Mouse (Mus musculus) ovary, postnatal 14 days (tissue): ENCODE data around the gene Dner.
A peak's percentile ranks its signal among the peaks of the same experiment; 100 is the strongest.

Experiments used
- DNase-seq: peaks from one replicate; pipeline ENCODE4 v3.0.0; 2022; ENCODE audit warnings: low spot score

The Dner gene

GRCm38 (mm10) chr1:84524413-84524812, 171.6 kb downstream of the Dner start:
- no peak for DNase-seq

- DNase-seq: no peak
Measured at GRCm38 (mm10) chr1:84522963-84523280, 173.1 kb downstream of the Dner start.

- DNase-seq: no peak
Measured at GRCm38 (mm10) chr1:84522256-84522962, 173.6 kb downstream of the Dner start.

GRCm38 (mm10) chr1:84518347-84518746, 177.7 kb downstream of the Dner start:
- DNase-seq: peak; percentile 22

- DNase-seq: no peak
Measured at GRCm38 (mm10) chr1:84513201-84513600, 182.8 kb downstream of the Dner start.

GRCm38 (mm10) chr1:84508510-84508909, 187.5 kb downstream of the Dner start:
- no peak for DNase-seq

- no peak for DNase-seq
Measured at GRCm38 (mm10) chr1:84507568-84507967, 188.5 kb downstream of the Dner start.

GRCm38 (mm10) chr1:84506984-84507546, 189.0 kb downstream of the Dner start:
- DNase-seq: no peak

- no peak for DNase-seq
Measured at GRCm38 (mm10) chr1:84500673-84501072, 195.3 kb downstream of the Dner start.

GRCm38 (mm10) chr1:84491732-84492131, 204.3 kb downstream of the Dner start:
- no peak for DNase-seq

GRCm38 (mm10) chr1:84488546-84488945, 207.5 kb downstream of the Dner start:
- DNase-seq: no peak

- DNase-seq: no peak
Measured at GRCm38 (mm10) chr1:84485066-84485465, 211.0 kb downstream of the Dner start.

GRCm38 (mm10) chr1:84484577-84484976, 211.4 kb downstream of the Dner start:
- DNase-seq: no peak

- DNase-seq: no peak
Measured at GRCm38 (mm10) chr1:84479976-84480375, 216.0 kb downstream of the Dner start.

- DNase-seq: no peak
Measured at GRCm38 (mm10) chr1:84474274-84474673, 221.7 kb downstream of the Dner start.

GRCm38 (mm10) chr1:84472260-84472659, 223.8 kb downstream of the Dner start:
- DNase-seq: no peak

GRCm38 (mm10) chr1:84470342-84470741, 225.7 kb downstream of the Dner start:
- DNase-seq: no peak

GRCm38 (mm10) chr1:84467664-84468063, 228.4 kb downstream of the Dner start:
- no peak for DNase-seq

- DNase-seq: no peak
Measured at GRCm38 (mm10) chr1:84464761-84465160, 231.3 kb downstream of the Dner start.

- no peak for DNase-seq
Measured at GRCm38 (mm10) chr1:84463976-84464662, 231.9 kb downstream of the Dner start.

GRCm38 (mm10) chr1:84449566-84450278, 246.3 kb downstream of the Dner start:
- DNase-seq: no peak

GRCm38 (mm10) chr1:84443640-84444039, 252.4 kb downstream of the Dner start:
- DNase-seq: no peak

- no peak for DNase-seq
Measured at GRCm38 (mm10) chr1:84443050-84443449, 253.0 kb downstream of the Dner start.
